Mouse (Mus musculus): ENCODE results near the gene Olah. TPM values are rescaled to one million over a fixed set of nuclear protein-coding genes. Genes with fewer than 3 reads are reported as not detected.

Olah gene
- total and polyA plus RNA-seq, 3 experiments: not detected

- TF ChIP-seq ETS1 (IDR thresholded peaks at IDR 0.05; ENCODE audit: low read depth, low read length) (no peak), JUND (IDR thresholded peaks at IDR 0.05; ENCODE audit: low read depth, low read length) (no peak), MAFK (IDR thresholded peaks at IDR 0.05; ENCODE audit: borderline replicate concordance, low read depth, low read length) (no peak), ZKSCAN1 (IDR thresholded peaks at IDR 0.05; ENCODE audit: low read depth, low read length) (no peak), POLR2A (IDR thresholded peaks at IDR 0.05; ENCODE audit: control insufficient read depth in 1 of 2, insufficient read depth in 1 of 2, low read depth in 1 of 2, low read length in 2 of 2, poor library complexity in 1 of 2) (peak; percentile 53 to 94; a peak in 3 of 4 replicates), KAT2A (conservative IDR thresholded peaks at IDR 0.05; ENCODE audit: low read depth, low read length) (no peak), USF1 (IDR thresholded peaks at IDR 0.05; ENCODE audit: low read depth, low read length) (peak; percentile 54), ZMIZ1 (IDR thresholded peaks at IDR 0.05; ENCODE audit: low read depth, low read length) (peak; percentile 60), GABPA (IDR thresholded peaks at IDR 0.05; ENCODE audit: low read depth, low read length) (no peak), MEF2A (IDR thresholded peaks at IDR 0.05; ENCODE audit: extremely low read depth, insufficient replicate concordance, low read depth, low read length, poor library complexity, severe bottlenecking) (no peak), SMC3 (IDR thresholded peaks at IDR 0.05; ENCODE audit: low read depth, low read length) (no peak), TBP (IDR thresholded peaks at IDR 0.05; ENCODE audit: low read depth, low read length) (peak; percentile 96), NRF1 (IDR thresholded peaks at IDR 0.05; ENCODE audit: insufficient read depth, low read depth, low read length, poor library complexity, severe bottlenecking) (peak; percentile 34; the same call in 1 of the 2 replicates), ZNF384 (IDR thresholded peaks at IDR 0.05; ENCODE audit: low read depth, low read length) (no peak), USF2 (IDR thresholded peaks at IDR 0.05; ENCODE audit: borderline replicate concordance in 1 of 2, insufficient read depth in 1 of 2, low read depth in 1 of 2, low read length in 2 of 2) (no peak), MYC (IDR thresholded peaks at IDR 0.05; ENCODE audit: low read depth, low read length) (0 out of 2 replicates have a peak, but pooled peaks have one; percentile 49), TCF12 (IDR thresholded peaks at IDR 0.05; ENCODE audit: low read depth, low read length) (peak; percentile 52), POLR2AphosphoS2 (IDR thresholded peaks at IDR 0.05; ENCODE audit: low read length) (peak; percentile 87), TAL1 (IDR thresholded peaks at IDR 0.05; ENCODE audit: low read length) (no peak), GATA1 (IDR thresholded peaks at IDR 0.05; ENCODE audit: low read depth, low read length) (no peak), ELF1 (IDR thresholded peaks at IDR 0.05; ENCODE audit: low read depth, low read length) (no peak), RAD21 (IDR thresholded peaks at IDR 0.05; ENCODE audit: low read depth, low read length) (no peak)
These were observed 61.3 kb downstream of the Olah start, which contains the start of gene Acbd7 (continued) for GRCm38 (mm10) chr2:3335611-3336301.

DNA sequence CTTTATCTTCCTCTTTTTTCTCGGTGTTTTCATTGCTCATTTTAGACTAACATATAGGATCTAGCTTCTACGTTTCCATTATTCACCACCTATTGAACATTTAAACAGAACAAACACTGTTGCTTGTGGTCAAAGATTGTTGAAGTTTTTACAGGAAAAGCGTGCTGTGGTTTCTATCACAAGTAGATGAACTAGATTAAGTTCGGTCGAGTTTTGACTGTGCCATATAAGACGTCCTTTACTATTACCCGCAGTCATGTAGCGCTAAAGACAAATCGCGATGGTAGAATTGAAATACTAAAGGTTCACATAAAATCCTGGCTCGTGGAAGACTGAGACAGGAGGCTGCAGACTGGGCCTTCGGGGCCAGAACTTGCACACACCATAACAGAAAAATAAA, 63.2 kb downstream of the Olah start:
- Histone ChIP-seq H3K9ac (ENCODE audit: control insufficient read depth, low read depth, low read length, poor library complexity, severe bottlenecking) (peak overlapping the region; percentile 46; the same call in 1 of the 2 replicates), H3K36me3 (ENCODE audit: control insufficient read depth in 1 of 2, insufficient read depth in 2 of 2, low read length in 2 of 2) (peaks cover 0 to 17% of the 10 kb centered on the region in 2 experiments; a peak in 3 of 4 replicates), H3K4me3 (ENCODE audit: control insufficient read depth in 1 of 2, insufficient read depth in 1 of 2, low read depth in 2 of 2, low read length in 2 of 2) (peak overlapping the region; percentile 37 to 73), H3K27ac (ENCODE audit: control insufficient read depth, low read depth, low read length) (peak overlapping the region; percentile 37; the same call in 1 of the 2 replicates), H3K4me1 (ENCODE audit: control insufficient read depth in 1 of 2, insufficient read depth in 2 of 2, low read length in 2 of 2) (peaks cover 3 to 15% of the 10 kb centered on the region in 2 experiments; a peak in 3 of 4 replicates), H3K9me3 (replicated peaks; ENCODE audit: insufficient read depth, low read length) (no peaks in the 10 kb centered on the region), H3K27me3 (ENCODE audit: control insufficient read depth in 1 of 2, insufficient read depth in 2 of 2, low read length in 2 of 2) (no peaks in the 10 kb centered on the region), H3K79me2 (ENCODE audit: control insufficient read depth, insufficient read depth, low read length, poor library complexity) (peaks cover 21% of the 10 kb centered on the region)
- TF ChIP-seq MYB (IDR thresholded peaks at IDR 0.05; ENCODE audit: low read depth, low read length): no peak
- 0 out of 2 replicates have a peak, but pooled peaks have one; percentile 15 for TF ChIP-seq ETS1 (IDR thresholded peaks at IDR 0.05; ENCODE audit: low read depth, low read length)
- peak; percentile 45 for DNase-seq (ENCODE audit: low read depth, low spot score)
